Mouse (Mus musculus): ENCODE data around the gene Lgr6.

The Lgr6 gene

DNA sequence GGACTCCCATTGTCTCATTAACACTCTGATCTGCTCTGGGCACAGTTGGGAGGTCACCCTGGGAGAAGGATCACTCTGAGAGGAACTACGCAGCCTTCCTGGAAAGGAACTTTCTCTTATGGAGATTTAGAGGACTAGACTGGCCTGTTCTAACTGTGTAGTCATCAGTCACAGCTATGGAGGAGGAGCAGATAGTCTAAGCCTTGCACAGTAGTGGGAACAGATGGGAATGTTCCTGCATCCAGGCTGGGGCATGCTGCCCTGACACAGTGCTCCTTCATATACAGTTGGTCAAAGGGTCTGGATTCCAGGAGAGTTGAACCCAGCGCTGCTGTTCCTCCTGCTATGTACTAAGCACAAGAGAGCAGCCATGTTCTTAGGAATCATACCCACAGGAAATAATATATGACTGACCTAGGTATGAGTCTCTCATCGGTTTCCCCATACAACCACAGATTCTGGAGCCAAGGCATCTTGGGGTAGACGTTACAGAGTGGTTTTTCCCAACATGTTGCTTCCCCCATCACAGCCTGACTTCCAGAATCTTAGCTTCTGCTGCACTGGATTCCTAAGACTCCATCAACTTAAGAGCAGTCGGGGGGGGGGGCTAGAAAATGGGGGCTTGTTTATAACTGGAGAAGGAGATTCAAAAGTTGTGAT, 84.7 kb downstream of the Lgr6 start:
- in situ Hi-C loops (cut with MboI, MseI), result no loop called here

DNA sequence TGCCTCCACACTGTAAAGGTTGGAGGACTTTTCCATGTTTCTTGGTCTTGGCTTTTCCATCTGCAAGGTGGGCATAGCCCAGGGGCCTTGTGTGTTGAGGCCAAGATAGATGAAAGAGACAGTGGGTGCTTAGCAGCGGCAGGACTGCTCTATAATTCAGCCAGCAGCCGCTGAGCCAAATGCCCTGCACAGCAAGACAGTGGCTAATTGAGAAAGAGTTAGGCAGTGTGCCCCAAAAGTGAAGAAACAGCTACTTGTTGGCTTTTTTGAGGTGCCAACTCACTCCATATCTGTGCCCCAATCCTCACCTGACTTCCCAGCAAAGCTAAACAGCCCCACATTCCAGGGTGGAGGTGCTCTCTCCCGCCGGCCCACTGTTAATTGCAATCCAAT, 85.3 kb downstream of the Lgr6 start:
- in situ Hi-C loops (cut with MboI, MseI), result no loop called here

DNA sequence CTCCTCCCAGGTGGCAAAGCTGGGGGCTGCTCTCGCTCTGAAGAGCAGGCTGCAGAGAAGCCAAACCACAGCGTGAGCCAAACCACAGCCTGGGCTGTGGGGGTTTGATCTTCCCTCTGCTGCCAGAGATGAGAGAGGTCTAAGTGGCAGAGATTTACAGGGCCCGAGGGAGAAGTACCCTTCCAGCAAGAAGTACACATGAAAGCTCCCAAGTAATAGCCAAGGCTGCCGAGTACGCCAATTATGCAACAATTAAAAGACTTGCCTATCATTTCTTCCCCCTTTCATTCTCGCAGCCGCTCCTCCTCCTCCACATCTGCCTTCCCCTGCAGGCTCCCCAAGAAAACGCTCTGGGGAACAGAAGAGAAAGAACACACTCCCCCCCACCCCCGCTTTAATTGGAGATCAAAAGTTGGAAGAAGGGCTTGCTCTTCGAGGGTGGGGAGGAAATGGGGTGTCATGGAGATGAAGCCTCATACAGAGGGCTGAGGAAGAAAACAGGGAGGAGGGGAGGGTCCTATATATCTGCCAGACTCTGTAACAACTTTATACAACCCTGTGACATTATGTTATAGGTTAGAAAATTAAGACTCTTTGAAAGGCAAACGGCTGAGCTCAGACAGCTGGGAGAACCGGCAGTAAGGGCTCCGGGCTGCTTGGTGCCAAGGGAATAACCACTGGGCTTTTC, 85.8 kb downstream of the Lgr6 start:
- in situ Hi-C loops (cut with MboI, MseI), result no loop called here

DNA sequence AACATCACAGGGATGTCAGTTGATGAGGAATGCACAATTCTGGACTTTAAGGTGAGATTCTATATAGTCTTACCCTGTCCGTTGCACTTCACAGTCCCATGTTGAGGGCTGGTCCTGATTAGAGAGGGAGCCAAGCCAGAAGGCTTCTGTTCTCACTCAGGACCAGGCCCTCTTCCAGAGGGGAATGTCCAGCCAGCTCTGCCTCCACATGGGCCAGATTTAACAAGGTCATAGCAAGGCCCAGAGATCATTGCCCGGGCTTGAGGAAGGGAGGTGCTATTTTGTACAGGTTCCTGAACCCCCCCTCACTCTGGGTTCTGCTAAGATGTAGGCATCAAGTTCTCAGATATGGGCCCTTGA, 87.4 kb downstream of the Lgr6 start:
- in situ Hi-C loops (cut with MboI, MseI), result no loop called here

DNA sequence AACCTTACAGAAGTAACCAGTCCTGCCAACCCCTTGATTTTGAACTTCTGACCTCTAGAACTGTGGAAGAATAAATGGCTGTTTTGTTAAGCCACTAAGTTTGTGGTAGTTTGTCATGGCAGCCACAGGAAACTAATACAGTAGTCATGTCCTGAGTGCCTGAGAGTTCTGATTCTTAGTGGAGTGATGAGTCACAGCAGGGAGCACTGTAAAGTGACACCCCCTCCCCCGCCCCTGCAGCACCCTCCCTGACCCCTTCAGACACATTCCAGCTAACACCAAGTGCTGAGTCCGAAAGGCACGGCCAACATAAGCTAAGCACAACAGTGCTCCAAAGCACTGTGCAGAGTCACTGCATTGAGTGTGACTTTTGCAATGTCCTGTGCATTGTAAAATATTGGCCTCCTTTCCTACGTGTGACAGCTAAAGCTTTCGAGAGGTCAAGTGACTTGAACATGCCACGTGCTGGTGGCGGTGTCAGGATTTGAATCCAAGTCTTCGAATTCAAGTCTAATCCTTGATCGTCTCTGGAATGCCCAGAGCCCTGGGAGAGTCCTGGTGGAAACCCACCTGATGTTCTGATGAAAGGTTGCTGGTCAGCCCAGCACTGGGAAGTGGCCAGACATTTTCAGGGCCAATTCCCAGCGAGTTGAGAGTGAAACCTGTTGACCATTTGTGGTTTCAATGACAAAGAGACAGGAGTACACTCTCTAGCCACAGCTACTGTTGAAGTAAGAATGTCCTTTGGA, 88.0 kb downstream of the Lgr6 start:
- in situ Hi-C loops (cut with MboI, MseI), result no loop called here

DNA sequence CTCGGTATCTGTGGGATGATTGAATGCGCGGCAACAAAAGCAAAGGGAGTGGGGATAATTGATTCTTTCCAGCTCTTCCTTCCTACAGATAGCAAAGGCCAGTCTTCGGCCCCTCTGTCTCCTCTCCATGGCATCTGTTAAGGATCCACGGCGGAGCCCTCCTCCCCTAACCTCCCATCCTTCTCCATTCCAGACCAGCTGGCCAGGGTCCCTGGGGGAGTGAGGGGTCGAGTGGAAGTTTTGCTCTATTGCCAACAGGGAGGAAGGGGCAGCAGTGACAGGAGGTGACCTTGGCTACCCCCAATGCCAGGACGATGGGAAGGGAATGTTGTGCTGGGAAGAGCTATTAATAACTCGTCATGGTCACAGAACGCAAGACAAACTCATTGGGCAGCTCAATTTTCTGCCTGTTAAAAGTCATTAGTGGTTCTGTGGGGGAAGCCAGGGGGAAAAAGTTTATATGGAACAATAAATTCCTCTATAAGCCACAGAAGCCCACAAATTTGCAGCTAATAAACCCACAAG, 90.1 kb downstream of the Lgr6 start:
- in situ Hi-C loops (cut with MboI, MseI), result no loop called here

DNA sequence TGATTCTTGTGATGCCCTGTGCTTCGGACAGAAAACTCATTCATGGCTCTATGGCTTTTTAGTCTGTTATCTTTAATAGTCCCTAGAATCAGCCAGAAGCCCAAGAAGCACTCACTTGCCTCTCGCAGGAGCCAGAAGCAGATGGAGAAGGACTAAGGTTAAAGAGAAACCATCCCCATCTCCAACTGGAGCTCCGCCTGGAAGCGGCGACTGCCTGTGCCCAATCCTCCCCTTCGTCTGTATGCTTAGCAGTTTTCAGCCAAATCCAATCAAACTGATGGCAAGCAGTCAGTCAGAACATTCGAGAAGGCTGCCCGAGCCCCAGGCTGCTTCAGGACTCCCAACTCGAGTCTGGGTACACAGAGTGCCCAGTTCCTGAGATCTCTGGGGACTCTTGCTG, 92.6 kb downstream of the Lgr6 start:
- in situ Hi-C loops (cut with MboI, MseI), result no loop called here

DNA sequence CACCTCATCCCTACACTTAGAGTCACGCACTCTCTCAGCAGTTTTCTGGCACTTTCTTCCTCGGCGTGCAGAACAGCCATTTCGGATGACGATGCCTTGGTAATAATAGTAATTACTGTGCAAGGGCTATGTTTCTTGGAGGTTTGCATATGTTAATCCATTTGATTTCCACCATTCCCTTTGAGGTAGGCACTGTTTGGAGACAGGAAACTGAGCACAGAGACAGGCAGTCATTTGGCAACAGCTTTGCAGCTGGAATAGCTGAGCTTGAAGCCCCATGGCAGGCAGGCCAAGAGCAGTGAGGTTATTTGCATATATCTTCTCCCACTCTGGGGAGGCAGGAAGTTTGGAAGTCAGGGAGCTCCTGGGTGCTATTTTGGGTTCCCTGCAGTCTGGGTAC, 93.2 kb downstream of the Lgr6 start:
- in situ Hi-C loops (cut with MboI, MseI), result no loop called here

DNA sequence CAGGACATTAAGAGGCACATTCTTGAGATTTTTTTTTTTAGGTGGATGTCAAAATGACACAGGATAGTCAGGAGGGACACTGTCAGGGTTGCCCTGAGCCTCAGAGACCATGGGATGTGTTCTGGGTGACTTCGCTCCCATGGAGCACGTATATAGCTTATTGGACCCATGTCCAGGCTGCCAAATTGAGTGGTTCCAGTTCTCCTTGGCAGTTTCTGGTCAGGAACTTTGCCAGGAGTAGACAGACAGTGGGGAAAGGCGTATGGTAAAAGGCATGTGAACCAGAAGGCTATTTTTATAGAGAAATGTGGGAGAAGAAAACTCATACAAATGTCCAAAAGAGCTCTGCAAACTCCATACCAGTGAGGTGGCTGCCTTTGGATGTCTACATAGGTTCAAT, 95.2 kb downstream of the Lgr6 start:
- in situ Hi-C loops (cut with MboI, MseI), result no loop called here

DNA sequence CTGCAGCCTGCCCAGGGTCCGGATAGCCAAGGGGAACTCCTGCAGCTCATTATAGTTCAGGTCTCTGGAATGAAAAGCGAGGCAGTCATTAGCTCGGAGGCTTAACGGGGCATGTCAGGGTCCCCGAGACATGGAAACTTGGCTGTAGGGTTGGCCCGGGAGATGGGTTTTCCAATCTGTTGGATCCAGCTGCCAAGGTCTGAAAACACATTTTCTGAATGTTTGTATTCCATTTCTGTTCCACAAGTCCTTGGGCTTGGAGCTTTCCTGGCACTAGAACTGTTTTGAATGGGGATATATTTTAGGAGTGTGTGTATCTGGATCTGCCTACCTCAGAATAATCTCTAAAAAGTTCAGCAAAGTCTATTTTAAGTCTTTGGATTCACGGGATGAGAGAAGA, 99.4 kb downstream of the Lgr6 start:
- in situ Hi-C loops (cut with MboI, MseI), result no loop called here

DNA sequence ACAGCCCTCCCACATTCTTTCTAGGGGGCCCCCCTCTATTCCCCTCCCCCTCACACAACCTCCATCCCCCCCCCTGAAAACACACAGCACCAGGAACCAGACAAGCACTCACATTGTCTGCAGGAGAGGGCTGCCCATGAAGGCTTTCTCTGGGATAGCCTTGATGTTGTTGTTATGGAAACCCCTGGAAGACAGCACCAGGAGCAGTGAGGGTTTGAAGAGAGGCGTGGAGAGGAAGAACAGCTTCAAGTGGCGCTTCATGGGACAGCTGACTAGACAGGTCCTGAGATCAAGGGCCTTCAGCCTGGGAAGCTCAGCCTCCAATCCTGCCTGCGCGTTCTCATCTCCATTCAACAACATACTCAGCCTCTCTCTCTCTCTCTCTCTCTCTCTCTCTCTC, 101.7 kb downstream of the Lgr6 start:
- in situ Hi-C loops (cut with MboI, MseI), result no loop called here

DNA sequence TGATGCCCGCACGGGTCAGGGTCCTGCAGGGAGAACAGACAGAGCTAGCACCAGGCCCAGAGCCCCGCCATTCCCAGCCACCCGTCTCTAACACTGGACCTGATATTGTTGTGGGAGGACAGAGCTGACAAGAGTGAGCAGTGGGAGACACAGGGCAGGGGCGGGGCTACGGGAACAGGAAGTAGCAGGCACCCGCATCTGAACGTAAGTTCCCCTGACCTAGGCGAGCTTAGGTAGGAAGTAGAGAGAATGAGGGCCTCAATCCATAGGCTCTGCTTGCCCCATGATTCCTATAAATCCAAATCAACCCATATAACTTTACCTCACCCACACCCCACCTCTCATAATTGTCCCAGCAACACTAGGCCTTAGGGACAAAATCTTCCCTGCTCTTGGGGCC, 104.5 kb downstream of the Lgr6 start:
- in situ Hi-C loops (cut with MboI, MseI), result no loop called here

DNA sequence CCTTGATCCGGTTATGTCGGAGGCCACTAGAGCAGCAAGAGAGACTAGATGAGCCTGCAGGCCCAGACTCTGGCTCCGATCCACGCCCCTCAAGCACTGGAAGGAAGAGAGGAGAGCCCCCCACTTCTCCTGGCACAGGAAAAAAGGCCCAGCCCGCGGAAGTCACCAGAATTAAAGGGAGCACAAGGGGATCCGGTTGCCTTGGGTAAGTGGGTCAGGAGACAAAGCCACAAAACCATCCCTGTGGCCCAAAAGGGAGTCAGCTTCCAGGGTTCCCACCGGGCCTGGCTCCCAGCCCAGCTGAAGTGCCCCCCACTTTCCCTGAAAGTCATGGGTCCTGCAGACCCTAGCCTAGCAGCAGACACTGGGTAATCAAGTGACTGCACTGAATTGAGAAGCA, 106.8 kb downstream of the Lgr6 start:
- in situ Hi-C loops (cut with MboI, MseI), result no loop called here

DNA sequence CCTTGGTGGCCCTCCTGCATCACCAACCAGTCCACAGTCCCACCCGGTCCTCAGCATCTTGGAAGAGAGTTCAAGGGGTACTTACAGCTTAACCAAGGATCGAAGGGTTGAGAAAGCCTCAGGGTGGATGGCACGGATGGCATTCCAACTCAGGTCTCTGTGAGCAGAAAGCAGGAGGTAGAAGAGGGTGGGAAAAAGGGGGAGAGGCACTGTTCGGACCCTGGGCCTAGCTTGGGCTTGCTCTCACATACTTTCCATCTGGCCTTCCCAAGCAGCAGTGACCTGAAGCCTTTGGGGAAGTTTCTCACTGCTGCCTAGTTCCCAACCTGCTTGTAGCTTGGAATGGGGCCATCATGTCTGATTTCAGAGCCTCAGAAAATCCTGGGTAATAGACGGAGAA, 107.5 kb downstream of the Lgr6 start:
- in situ Hi-C loops (cut with MboI, MseI), result no loop called here

DNA sequence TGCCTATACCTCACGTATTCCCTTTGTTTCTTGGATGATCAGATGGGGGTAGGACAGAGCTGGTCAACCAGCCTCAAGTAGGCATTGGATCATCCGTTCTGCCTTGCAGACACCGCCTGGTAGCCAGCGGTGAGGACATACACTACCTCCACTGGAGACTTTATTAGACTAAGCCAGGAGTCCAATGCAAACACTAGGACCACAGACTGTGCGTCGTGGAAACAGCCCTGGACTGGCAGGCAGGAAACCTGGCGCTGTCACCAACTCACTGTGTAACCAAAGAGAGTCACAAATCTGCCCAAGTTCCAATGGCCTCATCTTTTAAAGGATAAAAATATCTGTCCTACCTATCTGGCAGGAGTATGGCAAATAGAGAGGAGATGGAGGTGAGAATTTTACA, 108.6 kb downstream of the Lgr6 start:
- in situ Hi-C loops (cut with MboI, MseI), result no loop called here

DNA sequence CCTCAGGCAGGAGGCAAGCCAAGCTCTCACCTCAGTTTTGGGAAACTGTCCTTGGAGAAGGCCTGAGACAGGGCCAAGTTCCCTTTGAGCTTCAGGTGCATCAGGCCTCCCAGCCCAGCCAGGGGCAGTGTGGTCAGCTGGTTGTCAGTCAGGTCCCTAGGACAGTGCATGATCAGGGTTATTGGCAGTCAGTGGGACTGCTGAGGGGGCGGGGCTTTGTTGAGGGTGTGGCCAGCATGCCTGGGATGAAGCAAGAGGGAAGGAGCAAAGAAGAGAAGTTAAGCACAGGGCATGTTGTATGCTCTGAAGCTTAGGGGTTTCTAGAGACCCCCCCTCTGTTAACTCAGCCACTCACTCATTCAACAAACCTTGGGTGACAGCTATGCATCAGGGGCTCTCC, 109.1 kb downstream of the Lgr6 start:
- in situ Hi-C loops (cut with MboI, MseI), result no loop called here

DNA sequence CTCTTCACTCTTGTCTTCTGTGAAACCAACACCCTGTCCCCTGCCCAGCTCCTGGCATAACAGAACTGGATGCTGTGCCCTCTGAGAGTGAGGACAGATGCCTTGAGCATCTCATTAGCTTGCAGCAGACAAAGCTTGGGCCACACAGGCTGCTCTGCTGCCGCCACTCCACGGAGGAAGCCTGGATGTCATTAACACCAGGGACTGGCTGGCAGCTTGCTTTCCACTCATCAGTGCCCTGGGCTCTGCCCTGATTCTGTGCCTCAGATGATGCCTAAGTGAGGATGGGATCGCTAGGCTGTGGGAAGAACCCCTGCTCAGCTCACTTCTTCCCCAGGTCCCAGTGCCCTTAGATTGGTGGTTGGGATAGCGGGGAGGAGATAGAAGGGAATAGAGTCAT, 109.6 kb downstream of the Lgr6 start:
- in situ Hi-C loops (cut with MboI, MseI), result no loop called here

DNA sequence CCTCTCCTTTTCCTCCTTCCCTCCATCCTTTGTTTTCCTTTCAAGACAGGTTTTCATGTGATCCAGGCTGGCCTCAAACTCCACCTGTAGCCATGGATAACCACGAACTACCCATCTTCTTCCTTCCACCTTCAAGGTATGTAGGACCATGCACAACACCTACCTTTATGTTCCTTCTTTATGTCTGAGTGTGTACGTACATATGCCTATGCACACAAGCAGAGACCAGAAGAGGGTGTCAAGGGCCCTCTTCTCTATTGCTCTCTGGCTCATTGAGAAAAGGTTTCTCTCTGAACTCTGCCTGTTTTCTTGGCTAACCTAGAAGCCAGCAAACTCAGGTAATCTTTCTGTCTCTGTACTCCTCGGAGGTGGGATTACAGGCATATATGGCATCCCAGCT, 110.3 kb downstream of the Lgr6 start:
- in situ Hi-C loops (cut with MboI, MseI), result loop anchor here (5.0 kb wide), 1 partner anchor 108 kb away; no protein-coding TSS in a partner anchor

DNA sequence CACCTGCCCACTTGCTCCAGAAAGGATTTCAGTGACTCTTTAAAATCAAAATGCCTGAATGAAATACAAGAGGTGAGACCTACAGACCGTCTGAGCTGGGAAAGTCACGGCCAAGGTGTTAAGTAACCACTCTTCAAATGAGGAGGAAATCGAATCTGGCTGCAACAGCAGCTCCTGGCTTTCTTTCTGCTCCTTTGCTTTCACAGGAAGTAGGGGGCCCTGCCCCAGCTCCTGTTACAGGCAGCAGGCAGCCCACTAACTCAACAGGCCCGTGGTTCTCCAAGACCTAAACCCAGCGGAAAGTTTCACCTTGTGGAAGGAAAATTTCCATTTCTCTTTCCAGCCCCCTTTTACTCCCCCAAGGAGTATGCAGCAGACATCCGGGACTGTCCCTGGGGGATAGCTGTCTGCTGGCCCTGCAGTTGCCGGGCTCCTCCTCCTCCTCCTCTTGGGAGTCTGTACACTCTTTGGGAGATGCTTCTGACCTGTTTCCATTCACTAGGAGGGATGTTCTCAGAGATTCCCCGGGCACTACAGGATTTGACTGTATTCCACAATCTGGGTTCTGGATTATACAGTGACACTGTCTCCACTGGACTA, 112.9 kb downstream of the Lgr6 start:
- in situ Hi-C loops (cut with MboI, MseI), result loop anchor here (5.0 kb wide), 1 partner anchor 110 kb away; no protein-coding TSS in a partner anchor

DNA sequence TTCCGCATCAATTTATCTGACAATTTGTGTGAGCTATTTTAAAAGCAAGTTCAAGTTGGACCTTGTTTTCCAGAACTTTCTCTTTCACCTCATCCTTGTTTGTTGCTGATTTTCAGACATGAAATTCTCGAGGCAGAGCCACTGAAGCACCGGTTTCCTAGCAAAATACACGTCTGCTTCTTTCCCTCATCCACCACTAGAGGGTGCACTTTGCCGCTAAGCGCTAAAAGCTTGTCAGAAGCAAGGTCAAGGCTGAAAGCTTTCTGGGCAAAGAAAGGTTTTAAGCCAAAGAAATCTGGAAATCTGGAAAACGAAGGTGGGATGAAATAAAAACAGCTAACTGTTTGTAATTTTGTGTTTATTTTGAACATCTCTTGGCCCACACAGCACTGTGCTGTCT, 115.7 kb downstream of the Lgr6 start:
- in situ Hi-C loops (cut with MboI, MseI), result no loop called here

DNA sequence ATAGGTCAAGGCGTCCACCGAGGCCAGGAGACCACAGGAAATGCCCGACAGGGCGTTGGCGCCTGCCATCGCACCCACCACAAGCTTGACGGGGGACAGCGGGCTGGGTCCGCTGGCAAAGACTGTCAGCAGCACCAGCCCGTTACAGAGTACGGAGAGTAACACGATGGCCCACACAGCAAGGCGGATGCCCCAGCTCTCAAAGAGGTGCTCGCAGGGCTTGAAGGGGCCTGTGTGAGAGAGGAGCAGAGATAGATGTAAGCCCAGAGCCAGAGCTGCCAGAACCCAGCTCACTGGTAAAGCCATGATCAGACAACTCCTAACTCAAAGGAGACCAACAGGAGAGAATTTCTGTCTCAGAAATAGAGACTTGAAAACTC, 117.1 kb downstream of the Lgr6 start:
- in situ Hi-C loops (cut with MboI, MseI), result no loop called here

DNA sequence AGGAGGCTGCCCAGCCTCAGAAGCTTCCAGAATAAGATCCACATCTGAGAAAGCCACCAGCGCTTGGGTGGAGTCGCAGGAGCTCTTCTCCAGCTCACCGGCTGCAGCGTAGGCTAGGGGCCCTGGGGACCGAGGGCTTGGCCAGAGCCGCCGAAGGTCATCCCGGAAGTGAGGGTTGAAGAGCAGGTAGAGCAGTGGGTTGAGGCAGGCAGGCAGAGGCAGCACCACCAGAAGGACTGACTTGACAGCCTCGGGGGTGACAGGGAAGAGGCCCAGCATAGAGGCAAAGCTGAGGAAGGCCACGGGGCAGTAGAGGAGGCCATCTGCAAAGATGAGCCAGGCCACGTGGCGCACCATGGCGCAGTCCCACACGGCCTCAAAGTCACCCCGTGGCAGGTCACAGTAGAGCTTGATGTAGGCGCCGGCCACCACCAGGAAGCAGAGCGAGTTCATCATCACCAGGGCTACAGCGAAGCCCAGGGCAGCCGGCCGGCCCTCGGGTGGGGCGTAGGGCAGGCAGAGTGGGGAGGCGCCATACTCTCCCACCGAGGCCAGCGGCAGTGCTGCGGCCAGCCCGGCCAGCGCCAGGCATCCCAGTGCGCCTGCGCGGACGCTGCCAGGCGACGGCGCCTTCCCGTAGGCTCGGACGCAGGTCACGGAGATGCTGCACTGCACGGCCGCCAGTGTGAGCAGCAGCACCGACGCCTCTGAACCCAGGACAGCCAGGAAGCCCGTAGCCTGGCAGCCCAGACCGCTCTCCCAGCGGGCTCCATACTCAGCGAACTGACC, 117.7 kb downstream of the Lgr6 start:
- in situ Hi-C loops (cut with MboI, MseI), result no loop called here

Measured in T-helper 17 cell (primary cell).